Mouse (Mus musculus) lung, postnatal 0 days (tissue): ENCODE measurements around the gene Pex7. TPM values are rescaled to one million over a fixed set of nuclear protein-coding genes. Genes with fewer than 3 reads are reported as not detected.

Source experiments
- ATAC-seq: fragments of 200-750 bp; cut with Nextera tagmentation; 2 replicates; pipeline ENCODE4 v1.8.0; 2017; ENCODE audit warnings: moderate library complexity
- DNase-seq: peaks from one replicate; pipeline ENCODE4 v3.0.0-alpha.2; 2016; ENCODE audit warnings: low spot score
- H3K27ac ChIP-seq: fragments of 300-500 bp; sonication (generic); 2 replicates; pipeline ENCODE4 v1.5.1; 2014; ENCODE audit warnings: antibody characterized with exemption, mild to moderate bottlenecking, low read length, mixed read lengths
- H3K27me3 ChIP-seq: fragments of 300-500 bp; sonication (generic); replicated peaks from 2 replicates; pipeline ENCODE4 v1.6.1; 2014; ENCODE audit warnings: low read length, mixed read lengths; ENCODE audit not compliant: insufficient read depth
- H3K36me3 ChIP-seq: fragments of 300-500 bp; sonication (generic); 2 replicates; pipeline ENCODE4 v1.6.1; 2014; ENCODE audit warnings: low read length, mixed read lengths; ENCODE audit not compliant: insufficient read depth
- H3K4me1 ChIP-seq: fragments of 300-500 bp; sonication (generic); 2 replicates; pipeline ENCODE4 v1.6.1; 2014; ENCODE audit warnings: antibody characterized with exemption, low read depth, low read length, mixed read lengths; ENCODE audit not compliant: insufficient read depth
- H3K4me2 ChIP-seq: fragments of 300-500 bp; sonication (generic); replicated peaks from 2 replicates; pipeline ENCODE4 v1.6.1; 2014; ENCODE audit warnings: low read depth, mild to moderate bottlenecking, low read length, moderate library complexity, mixed read lengths
- H3K4me3 ChIP-seq: fragments of 300-500 bp; sonication (generic); 2 replicates; pipeline ENCODE4 v1.5.1; 2014; ENCODE audit warnings: low read depth, low read length
- H3K9ac ChIP-seq: fragments of 300-500 bp; sonication (generic); replicated peaks from 2 replicates; pipeline ENCODE4 v1.6.1; 2014; ENCODE audit warnings: low read depth, mild to moderate bottlenecking
- H3K9me3 ChIP-seq: fragments of 300-500 bp; sonication (generic); 2 replicates; pipeline ENCODE4 v1.6.1; 2016; ENCODE audit warnings: low read length, mixed read lengths
- CTCF ChIP-seq: IDR thresholded peaks from 2 replicates; pipeline ENCODE4 v1.5.1; 2016; ENCODE audit warnings: antibody characterized with exemption, mild to moderate bottlenecking
- EP300 ChIP-seq: IDR thresholded peaks from 2 replicates; pipeline ENCODE4 v1.6.1; 2016; ENCODE audit warnings: antibody characterized with exemption, mild to moderate bottlenecking, control low read depth
- WGBS: fragments of 180-500 bp; shearing (Covaris S2); extraction: QIAGEN DNeasy Blood & Tissue Kit; methylation state at CpG from one replicate; pipeline ENCODE4 v1.1.7; 2014; 5-methylcytosine and 5-hydroxymethylcytosine counted together
- polyA plus RNA-seq: library from polyadenylated mRNA; unstranded; fragments of >200 nt; fragmentation: Nextera tagmentation; extraction: Ambion mirVana; gene quantifications from 2 replicates; pipeline ENCODE4 v1.2.1, GENCODE M21; 2015

The Pex7 gene
- polyA plus RNA-seq, 1 experiment from 2014 or later = 40.3 TPM

DNA sequence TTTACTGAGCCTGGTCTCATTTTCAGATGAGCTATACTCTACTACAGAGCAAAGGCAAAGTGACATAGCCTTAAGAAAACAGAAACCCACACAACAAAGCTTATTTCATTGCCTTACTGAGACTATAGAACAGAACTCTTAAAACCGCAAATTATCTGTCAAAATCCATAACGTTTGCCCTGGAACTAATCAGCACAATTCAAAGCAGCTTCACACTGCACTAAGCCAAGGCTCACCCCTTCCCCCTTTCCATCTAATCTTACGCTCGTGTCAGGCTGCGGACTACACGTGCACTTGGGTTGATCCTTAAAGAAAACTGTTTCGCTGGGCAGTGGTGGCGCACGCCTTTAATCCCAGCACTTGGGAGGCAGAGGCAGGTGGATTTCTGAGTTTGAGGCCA, 29.8 kb downstream of the Pex7 start:
- H3K36me3 ChIP-seq = no peaks in the 10 kb centered on the region
- DNase-seq (no peak), ATAC-seq (no peak)
- H3K27me3 ChIP-seq = no peaks in the 10 kb centered on the region
- H3K4me2 ChIP-seq = no peak overlapping the region
- no peak overlapping the region for H3K9ac ChIP-seq
- no peaks in the 10 kb centered on the region for H3K4me1 ChIP-seq
- no peak overlapping the region for H3K27ac ChIP-seq
- TF ChIP-seq EP300 = no peak
- TF ChIP-seq CTCF = no peak
- H3K4me3 ChIP-seq = no peak overlapping the region
- H3K9me3 ChIP-seq = no peaks in the 10 kb centered on the region
- 80% methylated on average over 9 of the region's 9 CpGs for WGBS

DNA sequence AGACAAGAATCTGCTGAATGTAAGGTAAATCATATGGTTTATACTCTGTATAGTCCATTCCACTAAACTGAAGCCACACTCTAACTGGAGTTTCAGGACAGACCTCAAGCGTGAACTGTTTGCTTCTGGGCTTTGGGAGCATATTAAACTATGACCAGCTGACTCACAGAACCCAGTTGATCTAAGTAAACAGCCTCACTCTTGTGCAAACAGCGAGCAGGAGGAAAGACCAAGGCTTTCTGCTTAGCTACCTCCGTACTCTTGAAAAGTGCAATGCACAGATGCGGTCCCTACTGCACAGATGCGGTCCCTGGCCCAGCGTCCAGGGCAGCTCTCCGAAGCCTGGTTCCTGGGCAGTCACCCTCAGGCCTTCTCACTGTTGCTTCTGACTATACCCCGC, 30.2 kb downstream of the Pex7 start:
- ATAC-seq = no peak
- H3K4me2 ChIP-seq = no peak overlapping the region
- no peak for TF ChIP-seq EP300

DNA sequence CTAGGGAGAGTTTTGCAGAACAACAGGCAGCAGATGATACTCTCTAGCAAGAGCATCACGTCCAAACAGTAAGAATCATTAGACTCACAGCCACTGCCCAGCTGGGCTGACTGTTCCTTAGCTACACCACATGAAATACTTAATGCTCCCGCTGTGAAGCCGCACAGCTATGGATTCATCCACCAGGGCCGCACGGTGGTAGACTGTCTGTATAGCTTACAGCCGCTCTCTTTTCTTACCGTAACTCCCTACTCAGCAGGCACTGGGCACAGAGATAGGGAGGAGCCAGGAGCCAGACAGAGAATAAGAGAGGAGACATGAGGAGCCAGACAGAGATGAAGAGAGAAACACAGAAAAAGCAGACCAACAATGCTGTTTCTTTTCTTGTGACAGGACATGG, 30.8 kb downstream of the Pex7 start:
- DNase-seq = no peak
- Histone ChIP-seq H3K27ac (no peak overlapping the region), H3K4me2 (no peak overlapping the region), H3K36me3 (no peaks in the 10 kb centered on the region), H3K4me1 (no peaks in the 10 kb centered on the region), H3K9ac (no peak overlapping the region), H3K9me3 (no peaks in the 10 kb centered on the region), H3K4me3 (no peak overlapping the region), H3K27me3 (no peaks in the 10 kb centered on the region)
- no peak for TF ChIP-seq EP300
- TF ChIP-seq CTCF = no peak
- ATAC-seq = no peak
- 74% methylated on average over 7 of the region's 7 CpGs for WGBS

More for the DNA sequence above, 30.2 kb downstream of the Pex7 start:
- no peaks in the 10 kb centered on the region for H3K9me3 ChIP-seq
- no peaks in the 10 kb centered on the region for H3K4me1 ChIP-seq
- H3K9ac ChIP-seq = no peak overlapping the region
- 60% methylated on average over 8 of the region's 8 CpGs for WGBS
- H3K4me3 ChIP-seq = no peak overlapping the region
- DNase-seq = no peak
- no peak overlapping the region for H3K27ac ChIP-seq
- no peaks in the 10 kb centered on the region for H3K27me3 ChIP-seq
- H3K36me3 ChIP-seq = no peaks in the 10 kb centered on the region

DNA sequence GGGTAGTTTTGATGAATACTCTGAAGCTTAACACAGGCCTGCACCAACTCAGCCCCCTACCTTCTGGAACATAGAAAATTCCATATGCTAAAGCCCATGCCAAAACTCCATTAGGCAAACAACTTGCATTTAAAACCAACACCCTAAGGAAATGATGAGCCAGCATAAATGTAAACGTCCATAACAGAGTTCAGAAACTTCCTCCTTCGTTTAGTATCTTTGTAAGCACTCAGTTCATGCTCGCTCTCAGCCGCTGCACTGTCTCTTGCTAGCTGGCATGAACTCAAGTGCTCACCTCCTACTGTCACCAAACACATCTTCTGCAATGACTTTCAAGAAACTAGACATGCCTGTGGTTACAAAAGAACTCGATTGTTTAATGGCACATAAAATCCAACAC, 32.1 kb downstream of the Pex7 start:
- H3K27ac ChIP-seq = no peak overlapping the region
- H3K27me3 ChIP-seq = no peaks in the 10 kb centered on the region
- no peak overlapping the region for H3K4me2 ChIP-seq
- no peaks in the 10 kb centered on the region for H3K4me1 ChIP-seq
- H3K9me3 ChIP-seq = no peaks in the 10 kb centered on the region
- 71% methylated on average over 5 of the region's 5 CpGs for WGBS
- DNase-seq (no peak), ATAC-seq (no peak)
- no peak overlapping the region for H3K4me3 ChIP-seq
- TF ChIP-seq CTCF (no peak), EP300 (no peak)
- no peak overlapping the region for H3K9ac ChIP-seq
- no peaks in the 10 kb centered on the region for H3K36me3 ChIP-seq

DNA sequence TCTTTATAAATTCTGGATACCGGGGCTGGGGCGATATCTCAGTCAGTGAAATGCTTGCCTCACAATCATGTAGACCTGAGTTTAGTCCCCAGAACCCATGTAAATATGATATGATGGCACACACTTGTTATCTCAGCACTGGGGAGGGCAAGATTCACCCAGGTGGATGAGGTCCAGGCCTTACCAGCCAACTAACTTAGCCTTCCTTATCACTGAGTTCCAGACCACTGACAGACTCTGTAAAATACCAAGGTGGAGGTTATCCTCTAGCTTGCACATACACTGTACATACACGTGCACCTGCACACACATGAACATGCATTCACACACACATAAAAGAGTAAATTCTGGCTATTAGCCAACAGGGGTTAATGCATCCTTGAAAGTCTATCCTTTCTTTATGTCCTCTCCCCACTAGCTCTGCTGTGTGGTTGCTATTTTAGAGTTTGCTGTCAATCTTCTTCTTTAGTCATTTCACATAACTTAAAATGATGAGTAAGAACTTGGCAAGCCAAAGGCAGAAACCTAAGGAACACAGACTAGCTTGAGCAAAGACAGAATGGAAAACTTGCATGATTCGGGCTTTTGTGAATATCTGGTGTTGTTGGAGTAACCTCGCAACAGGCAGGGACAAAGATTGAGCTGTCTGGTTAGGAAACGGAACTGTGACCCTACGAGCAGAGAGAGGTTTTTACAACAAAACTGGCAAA, 51.7 kb downstream of the Pex7 start:
- 83% methylated on average over 7 of the region's 7 CpGs for WGBS
- H3K27me3 ChIP-seq = peaks cover 19% of the 10 kb centered on the region
- no peaks in the 10 kb centered on the region for H3K36me3 ChIP-seq
- peaks cover 3% of the 10 kb centered on the region for H3K4me1 ChIP-seq
- no peaks in the 10 kb centered on the region for H3K9me3 ChIP-seq
- H3K4me3 ChIP-seq = no peak overlapping the region
- TF ChIP-seq EP300 = no peak
- no peak for TF ChIP-seq CTCF
- ATAC-seq = no peak
- no peak overlapping the region for H3K9ac ChIP-seq
- H3K4me2 ChIP-seq = no peak overlapping the region
- H3K27ac ChIP-seq = no peak overlapping the region
- no peak for DNase-seq

DNA sequence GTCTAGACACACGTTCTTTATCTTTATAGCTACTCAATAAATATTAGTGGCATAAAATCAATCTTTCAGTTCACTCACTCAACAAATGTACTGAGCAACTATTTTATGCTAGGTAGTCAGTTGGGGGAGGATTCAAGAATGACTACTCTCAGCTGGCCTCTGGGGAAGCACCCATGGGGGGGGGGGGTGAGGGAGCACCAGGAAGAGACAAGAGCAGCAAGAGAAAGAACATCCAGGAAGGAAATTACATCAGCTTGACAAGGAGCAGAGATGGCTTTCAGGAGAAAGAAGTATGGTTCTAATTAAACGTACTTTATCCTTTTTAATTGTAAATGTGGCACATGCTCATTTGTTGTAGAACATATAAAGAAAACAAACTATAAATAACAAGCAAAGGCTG, 53.9 kb downstream of the Pex7 start:
- Histone ChIP-seq H3K27ac (no peak overlapping the region), H3K9ac (no peak overlapping the region), H3K36me3 (no peaks in the 10 kb centered on the region), H3K9me3 (no peaks in the 10 kb centered on the region), H3K4me1 (peaks cover 18% of the 10 kb centered on the region), H3K27me3 (peaks cover 39% of the 10 kb centered on the region), H3K4me2 (no peak overlapping the region), H3K4me3 (no peak overlapping the region)
- TF ChIP-seq CTCF (no peak), EP300 (no peak)
- WGBS = 46% methylated on average over 2 of the region's 2 CpGs
- no peak for DNase-seq
- no peak for ATAC-seq

DNA sequence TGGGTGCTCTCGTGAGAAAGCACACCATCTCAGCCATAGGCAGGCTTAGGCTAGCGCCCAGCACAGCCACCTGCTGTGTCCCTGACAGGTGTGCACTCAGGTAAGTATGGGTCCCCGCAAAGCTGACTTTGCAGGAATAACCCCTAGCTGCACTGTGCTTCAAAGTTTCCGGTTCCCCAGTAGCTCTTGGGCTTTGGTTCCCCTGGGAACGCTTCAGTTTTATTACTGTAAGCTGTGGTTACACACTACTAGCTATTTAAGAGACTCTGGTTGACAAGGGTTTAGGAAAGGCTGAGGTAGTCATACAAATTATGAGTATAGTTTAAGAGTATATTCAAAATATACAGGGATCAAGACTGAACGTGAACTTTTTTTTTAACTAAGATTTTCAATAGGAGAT, 54.7 kb downstream of the Pex7 start:
- H3K27me3 ChIP-seq = peaks cover 39% of the 10 kb centered on the region
- DNase-seq = no peak
- no peaks in the 10 kb centered on the region for H3K9me3 ChIP-seq
- ATAC-seq = no peak
- no peak overlapping the region for H3K27ac ChIP-seq
- no peak for TF ChIP-seq EP300
- no peak for TF ChIP-seq CTCF
- no peaks in the 10 kb centered on the region for H3K36me3 ChIP-seq
- 28% methylated on average over 6 of the region's 6 CpGs for WGBS
- H3K4me1 ChIP-seq = peaks cover 18% of the 10 kb centered on the region
- no peak overlapping the region for H3K4me3 ChIP-seq
- H3K9ac ChIP-seq = no peak overlapping the region
- H3K4me2 ChIP-seq = no peak overlapping the region
